Mouse (Mus musculus): ENCODE data around the gene Mab21l2. TPM values are rescaled to one million over a fixed set of nuclear protein-coding genes. Genes with fewer than 3 reads are reported as not detected.

Mab21l2 gene
- total RNA-seq, 4 experiments from 2014 or later = 0.12 to 0.23 (median 0.19) TPM

DNA sequence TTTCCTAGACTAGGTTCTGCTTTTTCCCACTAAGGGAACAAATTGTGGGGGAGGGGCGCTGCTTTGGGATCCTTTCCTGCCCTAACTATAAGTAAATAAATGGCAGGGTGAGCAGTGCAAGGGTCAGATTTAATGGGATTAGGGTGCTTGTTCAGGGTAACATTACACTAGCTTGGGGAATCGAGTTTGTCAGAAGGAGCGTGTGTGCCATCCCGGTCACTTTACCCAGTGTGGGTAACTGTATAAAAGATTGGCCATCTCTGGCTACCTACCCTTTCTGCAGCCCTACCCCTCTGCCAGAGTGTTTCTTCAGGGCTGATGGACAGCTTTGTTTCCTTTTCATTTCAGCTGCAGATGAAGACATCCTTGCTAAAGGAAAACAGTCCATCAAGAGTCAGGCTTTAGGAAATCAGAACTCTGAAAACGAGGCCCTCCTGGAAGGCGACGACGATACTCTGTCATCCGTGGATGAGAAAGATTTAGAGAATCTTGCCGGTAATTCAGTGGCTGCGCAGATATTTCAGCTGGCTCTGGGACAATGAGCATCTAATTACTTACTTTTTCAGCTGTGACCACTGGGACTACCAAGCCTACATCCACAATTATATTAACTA, 8.8 kb downstream of the Mab21l2 start:
- DNase-seq (ENCODE audit: low spot score in 2 of 2) = no peak

GRCm38 (mm10) chr3:86538645-86539554, 9.5 kb downstream of the Mab21l2 start:
- DNase-seq (ENCODE audit: low spot score in 2 of 2) = no peak

DNA sequence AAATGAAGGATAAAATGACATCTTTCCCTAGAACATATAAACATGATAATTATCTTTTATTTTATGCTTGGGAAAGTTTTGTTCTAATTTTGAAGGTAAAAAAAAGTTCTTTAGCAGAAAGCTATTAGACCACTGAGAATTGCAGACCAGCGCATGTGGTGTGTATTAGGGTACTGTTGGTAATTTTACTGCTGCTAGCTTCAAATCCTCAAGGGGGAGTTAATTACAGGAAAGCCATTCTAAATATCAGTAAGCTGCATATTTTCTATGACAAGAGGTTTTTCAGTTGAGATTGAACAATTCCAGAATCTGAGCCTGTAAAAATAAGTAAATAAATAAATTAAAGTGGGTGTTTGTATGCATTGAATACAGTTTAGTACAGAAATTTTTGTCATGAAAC, 11.7 kb downstream of the Mab21l2 start:
- DNase-seq (ENCODE audit: low spot score in 2 of 2) = no peak

DNA sequence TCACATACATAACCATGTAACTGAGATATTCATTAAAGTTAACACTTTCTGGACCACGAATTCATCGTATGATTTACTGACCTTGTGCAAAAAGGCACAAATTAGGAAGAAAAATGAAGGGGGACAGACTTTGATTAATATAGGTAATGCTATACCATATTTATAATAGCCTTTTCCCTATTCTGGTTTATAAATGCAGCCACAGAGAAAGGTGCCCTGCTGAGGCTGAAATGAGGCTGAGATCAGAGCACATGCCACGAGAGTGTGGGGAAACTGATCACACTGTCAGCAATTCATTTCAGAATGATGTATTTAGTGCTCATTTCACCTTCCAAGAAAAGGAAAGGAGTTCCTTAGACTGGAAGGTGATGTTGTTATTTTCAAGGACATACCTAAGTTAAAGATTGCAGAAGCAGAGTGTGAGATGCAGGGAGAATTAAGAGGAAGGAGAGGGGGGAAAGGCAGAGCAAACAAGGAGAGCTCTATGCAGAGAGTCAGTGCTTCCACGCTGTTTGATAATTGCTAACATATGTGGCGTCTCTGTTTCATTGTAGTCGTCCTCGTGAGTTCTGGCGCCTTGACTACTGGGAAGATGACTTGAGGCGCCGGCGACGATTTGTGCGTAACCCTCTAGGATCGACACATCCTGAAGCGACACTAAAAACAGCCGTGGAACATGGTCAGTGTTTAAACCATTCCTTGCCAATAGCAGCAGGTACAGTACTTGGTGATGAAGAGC, 16.7 kb downstream of the Mab21l2 start:
- no peak for DNase-seq (ENCODE audit: low spot score in 2 of 2)

DNA sequence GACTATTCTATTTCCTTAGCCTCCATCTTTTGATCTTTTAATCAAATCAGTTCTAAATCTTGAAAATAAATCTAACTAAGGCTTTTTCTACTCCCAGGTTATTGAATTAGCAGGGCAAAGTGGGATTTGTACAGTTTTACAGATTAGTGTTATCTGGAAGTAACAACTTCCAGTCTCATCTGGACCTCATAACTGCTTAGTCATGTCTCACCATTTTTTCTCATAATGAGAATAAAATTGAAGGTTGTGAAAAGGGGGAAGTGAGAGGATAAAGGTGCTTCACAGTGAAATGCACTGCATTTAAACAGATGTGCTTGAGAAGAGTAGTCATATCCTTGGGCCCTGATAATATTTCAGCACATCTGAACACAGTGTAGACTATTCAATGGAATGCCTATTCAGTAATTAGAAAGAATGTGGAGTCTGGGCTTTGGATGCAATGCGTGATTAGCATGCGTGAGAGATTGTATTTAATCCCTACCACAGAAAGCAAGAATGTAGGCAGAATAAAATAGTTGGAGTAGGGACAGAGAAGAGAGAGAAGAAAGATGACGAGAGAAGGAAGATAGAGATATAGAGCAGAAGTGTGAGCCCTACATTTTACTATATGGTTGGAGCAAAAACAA, 25.4 kb downstream of the Mab21l2 start:
- no peak for DNase-seq (ENCODE audit: low spot score in 2 of 2)

DNA sequence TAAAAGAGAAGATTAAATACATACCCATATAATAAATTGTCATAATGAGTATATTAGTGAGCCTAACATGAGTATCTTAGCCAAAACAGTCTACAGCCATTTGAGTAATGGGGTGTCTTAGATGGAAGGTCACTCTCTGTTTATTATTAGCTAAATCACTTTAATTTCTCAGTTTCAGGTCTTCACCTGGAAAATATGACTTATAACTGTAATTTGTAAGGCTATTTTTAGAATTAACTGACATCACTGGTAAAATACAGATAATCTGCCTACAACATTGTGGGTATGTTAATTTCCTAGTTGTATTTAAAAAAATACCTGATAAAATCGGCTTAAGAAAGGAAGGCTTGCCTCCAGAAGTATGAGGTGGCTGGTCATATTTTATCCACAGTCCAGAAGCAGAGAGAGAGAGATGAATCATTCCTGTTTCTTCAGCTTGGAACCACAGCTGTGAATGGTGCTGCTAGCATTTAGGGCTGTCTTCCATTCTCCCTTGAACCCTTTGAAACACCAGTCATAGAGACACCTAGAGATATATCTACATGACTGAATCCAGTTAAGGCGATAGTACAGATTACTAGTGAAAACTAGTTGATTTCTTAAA, 29.8 kb downstream of the Mab21l2 start:
- DNase-seq (ENCODE audit: low spot score in 2 of 2) = no peak

- DNase-seq (ENCODE audit: low spot score in 2 of 2) = no peak
Observed at GRCm38 (mm10) chr3:86500586-86500985, 47.8 kb downstream of the Mab21l2 start.

Data from layer of hippocampus, adult 8-10 months (tissue).